Mouse (Mus musculus): Measurements from ENCODE around the gene Lce1h.

The Lce1h gene

GRCm38 (mm10) chr3:92764965-92765364, at the start of gene Lce1h:
Lce1h (minus strand) TSS chr3:92765065.
- DNase-seq (ENCODE audit: low spot score): no peak

GRCm38 (mm10) chr3:92807791-92808190, 42.9 kb upstream of the Lce1h start, which contains the start of gene Lce1k:
Lce1k (minus strand) TSS chr3:92807891.
- no peak for DNase-seq (ENCODE audit: low spot score)

- no peak for DNase-seq (ENCODE audit: low spot score)
Measured at GRCm38 (mm10) chr3:92790414-92790813, 25.5 kb upstream of the Lce1h start, which contains the start of gene Lce1j. Lce1j (minus strand) TSS chr3:92790514.

GRCm38 (mm10) chr3:92778799-92779198, 13.9 kb upstream of the Lce1h start, which contains the start of gene Lce1i:
Lce1i (minus strand) TSS chr3:92778899.
- no peak for DNase-seq (ENCODE audit: low spot score)

- no peak for DNase-seq (ENCODE audit: low spot score)
Measured at GRCm38 (mm10) chr3:92771573-92771972, 6.7 kb upstream of the Lce1h start.

- no peak for DNase-seq (ENCODE audit: low spot score)
Measured at GRCm38 (mm10) chr3:92753197-92753596, 11.7 kb downstream of the Lce1h start.

- no peak for DNase-seq (ENCODE audit: low spot score)
Measured at GRCm38 (mm10) chr3:92752238-92752637, 12.6 kb downstream of the Lce1h start, which contains the start of gene Lce1g. Lce1g (minus strand) TSS chr3:92752338.

- DNase-seq (ENCODE audit: low spot score): no peak
Measured at GRCm38 (mm10) chr3:92738996-92739395, 25.9 kb downstream of the Lce1h start, which contains the start of gene Gm38119. Gm38119 (minus strand) TSS chr3:92739096.

GRCm38 (mm10) chr3:92722631-92723030, 42.2 kb downstream of the Lce1h start:
- no peak for DNase-seq (ENCODE audit: low spot score)

- no peak for DNase-seq (ENCODE audit: low spot score)
Measured at GRCm38 (mm10) chr3:92720250-92720649, 44.6 kb downstream of the Lce1h start, which contains the start of gene Lce1f. Lce1f (minus strand) TSS chr3:92720350.

GRCm38 (mm10) chr3:92715122-92715521, 49.7 kb downstream of the Lce1h start:
- DNase-seq (ENCODE audit: low spot score): no peak

Data from ovary, postnatal 10 days (tissue).